Mouse (Mus musculus): ENCODE results near the gene Apopt1. TPM values are rescaled to one million over a fixed set of nuclear protein-coding genes. Genes with fewer than 3 reads are reported as not detected.

Gene Apopt1
- polyA plus RNA-seq, 1 experiment from 2014 or later = 62.1 TPM

GRCm38 (mm10) chr12:111756698-111757082, 43.6 kb downstream of the Apopt1 start:
- no peak for ATAC-seq (ENCODE audit: low FRiP score)
- Histone ChIP-seq H3K4me2 (no peak overlapping the region), H3K4me3 (no peak overlapping the region), H3K4me1 (replicated peaks) (peaks cover 34% of the 10 kb centered on the region), H3K27ac (no peak overlapping the region), H3K36me3 (no peaks in the 10 kb centered on the region), H3K27me3 (no peaks in the 10 kb centered on the region), H3K9ac (no peak overlapping the region), H3K9me3 (no peaks in the 10 kb centered on the region)
- WGBS = 64% methylated on average over 5 of the region's 5 CpGs

GRCm38 (mm10) chr12:111757561-111758325, 44.7 kb downstream of the Apopt1 start:
- H3K27ac ChIP-seq = peak overlapping the region; percentile 98
- WGBS = 43% methylated on average over 10 of the region's 10 CpGs

GRCm38 (mm10) chr12:111758381-111759175, 45.5 kb downstream of the Apopt1 start, which contains the start of gene Klc1:
Klc1 (plus strand) TSS chr12:111758849.
- peak within 1 kb of the TSS; percentile 98 for H3K27ac ChIP-seq
- no peaks in the 10 kb centered on the region for H3K27me3 ChIP-seq
- H3K4me1 ChIP-seq (replicated peaks) = peaks cover 52% of the 10 kb centered on the region
- H3K4me3 ChIP-seq = peak within 1 kb of the TSS; percentile 96
- WGBS = under 1% methylated on average over 66 of the region's 85 CpGs
- peak within 1 kb of the TSS; percentile 99 for H3K9ac ChIP-seq
- peak within 1 kb of the TSS; percentile 93 for H3K4me2 ChIP-seq
- ATAC-seq (ENCODE audit: low FRiP score) = peak; percentile 81
- H3K9me3 ChIP-seq = no peaks in the 10 kb centered on the region
- H3K36me3 ChIP-seq = peaks cover 4% of the 10 kb centered on the region; the same call in 1 of the 2 replicates

More at GRCm38 (mm10) chr12:111757561-111758325, 44.7 kb downstream of the Apopt1 start:
- Histone ChIP-seq H3K4me3 (peak overlapping the region; percentile 96), H3K4me2 (peak overlapping the region; percentile 93), H3K4me1 (replicated peaks) (peaks cover 44% of the 10 kb centered on the region), H3K9ac (peak overlapping the region; percentile 99), H3K36me3 (no peaks in the 10 kb centered on the region), H3K9me3 (no peaks in the 10 kb centered on the region), H3K27me3 (no peaks in the 10 kb centered on the region)
- no peak for ATAC-seq (ENCODE audit: low FRiP score)

GRCm38 (mm10) chr12:111759176-111760061, 46.4 kb downstream of the Apopt1 start:
- no peaks in the 10 kb centered on the region for H3K27me3 ChIP-seq
- peaks cover 4% of the 10 kb centered on the region; the same call in 1 of the 2 replicates for H3K36me3 ChIP-seq
- no peaks in the 10 kb centered on the region for H3K9me3 ChIP-seq
- H3K4me3 ChIP-seq = peak overlapping the region; percentile 96
- WGBS = under 1% methylated on average over 35 of the region's 35 CpGs
- peak; percentile 68 for ATAC-seq (ENCODE audit: low FRiP score)
- peak overlapping the region; percentile 99 for H3K9ac ChIP-seq
- H3K27ac ChIP-seq = peak overlapping the region; percentile 98
- H3K4me1 ChIP-seq (replicated peaks) = peaks cover 59% of the 10 kb centered on the region
- H3K4me2 ChIP-seq = peak overlapping the region; percentile 93

GRCm38 (mm10) chr12:111760306-111760908, 47.3 kb downstream of the Apopt1 start:
- Histone ChIP-seq H3K9me3 (no peaks in the 10 kb centered on the region), H3K4me2 (peak overlapping the region; percentile 93), H3K4me1 (replicated peaks) (peaks cover 67% of the 10 kb centered on the region), H3K27me3 (no peaks in the 10 kb centered on the region), H3K27ac (0 out of 2 replicates have a peak overlapping the region, but pooled peaks have one; percentile 0), H3K9ac (peak overlapping the region; percentile 99), H3K36me3 (peaks cover 4% of the 10 kb centered on the region; the same call in 1 of the 2 replicates), H3K4me3 (peak overlapping the region; percentile 96)
- no peak for ATAC-seq (ENCODE audit: low FRiP score)
- WGBS = 71% methylated on average over 7 of the region's 7 CpGs

- H3K9ac ChIP-seq = no peak overlapping the region
- 88% methylated on average over 13 of the region's 13 CpGs for WGBS
- H3K9me3 ChIP-seq = no peaks in the 10 kb centered on the region
- H3K4me1 ChIP-seq (replicated peaks) = peaks cover 85% of the 10 kb centered on the region
- peaks cover 4% of the 10 kb centered on the region; the same call in 1 of the 2 replicates for H3K36me3 ChIP-seq
- H3K27me3 ChIP-seq = no peaks in the 10 kb centered on the region
- no peak for ATAC-seq (ENCODE audit: low FRiP score)
- no peak overlapping the region for H3K4me3 ChIP-seq
- no peak overlapping the region for H3K4me2 ChIP-seq
- H3K27ac ChIP-seq = no peak overlapping the region; the same call in 1 of the 2 replicates
Measured at GRCm38 (mm10) chr12:111762620-111763280, 49.7 kb downstream of the Apopt1 start.

- H3K9ac ChIP-seq = peak overlapping the region; percentile 63
- H3K27me3 ChIP-seq = no peaks in the 10 kb centered on the region
- peaks cover 4% of the 10 kb centered on the region; the same call in 1 of the 2 replicates for H3K36me3 ChIP-seq
- peaks cover 84% of the 10 kb centered on the region for H3K4me1 ChIP-seq (replicated peaks)
- H3K4me3 ChIP-seq = no peak overlapping the region
- ATAC-seq (ENCODE audit: low FRiP score) = no peak
- WGBS = 20% methylated on average over 16 of the region's 16 CpGs
- peak overlapping the region; percentile 33 for H3K4me2 ChIP-seq
- no peaks in the 10 kb centered on the region for H3K9me3 ChIP-seq
- H3K27ac ChIP-seq = 0 out of 2 replicates have a peak overlapping the region, but pooled peaks have one; percentile 40
Measured at GRCm38 (mm10) chr12:111766313-111767236, 53.5 kb downstream of the Apopt1 start.

GRCm38 (mm10) chr12:111768322-111768928, 55.4 kb downstream of the Apopt1 start:
- WGBS = 92% methylated on average over 10 of the region's 10 CpGs
- H3K27me3 ChIP-seq = no peaks in the 10 kb centered on the region
- no peak for ATAC-seq (ENCODE audit: low FRiP score)
- H3K4me3 ChIP-seq = no peak overlapping the region
- peaks cover 17% of the 10 kb centered on the region for H3K36me3 ChIP-seq
- H3K9me3 ChIP-seq = no peaks in the 10 kb centered on the region
- no peak overlapping the region for H3K4me2 ChIP-seq
- no peak overlapping the region for H3K27ac ChIP-seq
- H3K4me1 ChIP-seq (replicated peaks) = peaks cover 65% of the 10 kb centered on the region
- H3K9ac ChIP-seq = no peak overlapping the region

- 34% methylated on average over 10 of the region's 10 CpGs for WGBS
- Histone ChIP-seq H3K27ac (peak overlapping the region; percentile 67), H3K9ac (no peak overlapping the region), H3K27me3 (no peaks in the 10 kb centered on the region), H3K4me1 (replicated peaks) (peaks cover 59% of the 10 kb centered on the region), H3K36me3 (peaks cover 25% of the 10 kb centered on the region), H3K4me3 (no peak overlapping the region), H3K4me2 (no peak overlapping the region), H3K9me3 (no peaks in the 10 kb centered on the region)
- ATAC-seq (ENCODE audit: low FRiP score) = no peak
Measured at GRCm38 (mm10) chr12:111769306-111769705, 56.2 kb downstream of the Apopt1 start.
